Mouse (Mus musculus) forebrain, postnatal 0 days (tissue): Measurements from ENCODE around the gene Zdhhc22. TPM values are rescaled to one million over a fixed set of nuclear protein-coding genes. Genes with fewer than 3 reads are reported as not detected.

Source experiments
- ATAC-seq: fragments of 200-750 bp; cut with Nextera tagmentation; 2 replicates; pipeline ENCODE4 v1.8.0; 2017; ENCODE audit warnings: mild to moderate bottlenecking, moderate library complexity
- DNase-seq: peaks from one replicate; pipeline ENCODE4 v3.0.0-alpha.2; 2015
- H3K27ac ChIP-seq: fragments of 300-500 bp; sonication (generic); 2 replicates; pipeline ENCODE4 v1.5.1; 2014; ENCODE audit warnings: low read depth, mild to moderate bottlenecking, antibody characterized with exemption, low read length, moderate library complexity, mixed read lengths
- H3K27me3 ChIP-seq: fragments of 300-500 bp; sonication (generic); 2 replicates; pipeline ENCODE4 v1.6.1; 2014; ENCODE audit warnings: mild to moderate bottlenecking, low read length, mixed read lengths; ENCODE audit not compliant: insufficient read depth
- H3K36me3 ChIP-seq: fragments of 300-500 bp; sonication (generic); 2 replicates; pipeline ENCODE4 v1.6.1; 2014; ENCODE audit warnings: mild to moderate bottlenecking, moderate library complexity; ENCODE audit not compliant: insufficient read depth
- H3K4me1 ChIP-seq: fragments of 300-500 bp; sonication (generic); 2 replicates; pipeline ENCODE4 v1.6.1; 2014; ENCODE audit warnings: antibody characterized with exemption; ENCODE audit not compliant: insufficient read depth
- H3K4me2 ChIP-seq: fragments of 300-500 bp; sonication (generic); 2 replicates; pipeline ENCODE4 v1.6.1; 2014; ENCODE audit warnings: low read depth, mild to moderate bottlenecking, moderate library complexity
- H3K4me3 ChIP-seq: fragments of 300-500 bp; sonication (generic); 2 replicates; pipeline ENCODE4 v1.5.1; 2014; ENCODE audit warnings: low read depth, low read length, mixed read lengths
- H3K9ac ChIP-seq: fragments of 300-500 bp; sonication (generic); 2 replicates; pipeline ENCODE4 v1.6.1; 2014; ENCODE audit warnings: mild to moderate bottlenecking
- H3K9me3 ChIP-seq: fragments of 300-500 bp; sonication (generic); 2 replicates; pipeline ENCODE4 v1.6.1; 2016; ENCODE audit warnings: low read length
- CTCF ChIP-seq: sonication (generic); IDR thresholded peaks from 2 replicates; pipeline ENCODE4 v1.5.1; 2016; ENCODE audit warnings: antibody characterized with exemption, control low read depth, low read depth
- WGBS: fragments of 180-500 bp; shearing (Covaris S2); extraction: QIAGEN DNeasy Blood & Tissue Kit; methylation state at CpG from one replicate; pipeline ENCODE4 v1.1.7; 2014; 5-methylcytosine and 5-hydroxymethylcytosine counted together
- polyA plus RNA-seq: library from polyadenylated mRNA; unstranded; fragments of >200 nt; fragmentation: Nextera tagmentation; extraction: Ambion mirVana; gene quantifications from 2 replicates; pipeline ENCODE4 v1.2.1, GENCODE M21; 2015
- total RNA-seq: library from RNA; depleted of rRNA; stranded (reverse); fragments of >200 nt; gene quantifications from 2 replicates; pipeline ENCODE4 v1.2.3, GENCODE M21; 2014

The Zdhhc22 gene
- total and polyA plus RNA-seq, 2 experiments from 2014 or later, result 12.5 to 21.7 TPM

DNA sequence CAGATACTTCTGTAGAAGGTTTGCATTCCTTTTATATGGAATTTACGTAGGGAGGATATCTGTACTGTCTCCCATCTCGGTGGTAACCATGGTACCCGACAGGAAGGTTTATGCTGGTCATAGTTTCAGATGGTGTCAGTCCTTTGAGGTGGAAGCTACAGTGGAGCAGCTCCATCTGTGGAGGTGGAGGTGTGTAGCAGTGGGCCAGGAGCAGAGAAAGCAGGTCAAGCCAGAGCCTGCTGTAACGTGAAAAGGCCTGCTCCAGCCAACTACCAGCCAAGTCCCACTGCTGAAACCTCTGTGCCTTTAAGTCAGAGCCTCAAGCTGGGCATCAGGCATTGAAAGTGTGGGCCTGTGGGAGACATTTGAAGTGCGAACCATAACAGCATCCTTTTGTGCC, 31.7 kb downstream of the Zdhhc22 start:
- Histone ChIP-seq H3K9me3 (no peaks in the 10 kb centered on the region), H3K36me3 (peaks cover 78% of the 10 kb centered on the region), H3K4me2 (no peak overlapping the region), H3K9ac (no peak overlapping the region), H3K27me3 (no peaks in the 10 kb centered on the region), H3K27ac (no peak overlapping the region), H3K4me3 (no peak overlapping the region), H3K4me1 (no peaks in the 10 kb centered on the region)
- 92% methylated on average over 5 of the region's 5 CpGs for WGBS
- DNase-seq (no peak), ATAC-seq (no peak)
- TF ChIP-seq CTCF, result no peak

DNA sequence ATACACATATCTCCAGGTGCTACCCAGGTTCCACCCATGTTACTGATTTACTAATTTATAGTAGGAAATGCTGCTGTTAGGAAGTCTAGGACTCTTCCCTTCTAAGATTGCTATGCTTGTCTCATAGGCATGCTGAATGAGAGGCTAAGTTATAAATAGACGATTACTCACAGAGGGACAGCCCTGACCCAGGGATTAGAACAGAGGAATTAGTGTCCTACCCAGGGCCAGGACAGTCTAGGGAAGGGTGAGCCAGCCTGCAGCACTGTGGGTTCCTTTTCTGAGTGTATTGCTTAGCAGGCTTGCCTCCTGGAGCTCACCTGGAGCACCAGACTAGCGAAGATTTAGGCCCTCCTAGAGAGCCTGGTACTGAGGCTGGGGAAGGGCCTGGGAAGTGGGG, 34.3 kb downstream of the Zdhhc22 start:
- no peak overlapping the region for H3K4me2 ChIP-seq

DNA sequence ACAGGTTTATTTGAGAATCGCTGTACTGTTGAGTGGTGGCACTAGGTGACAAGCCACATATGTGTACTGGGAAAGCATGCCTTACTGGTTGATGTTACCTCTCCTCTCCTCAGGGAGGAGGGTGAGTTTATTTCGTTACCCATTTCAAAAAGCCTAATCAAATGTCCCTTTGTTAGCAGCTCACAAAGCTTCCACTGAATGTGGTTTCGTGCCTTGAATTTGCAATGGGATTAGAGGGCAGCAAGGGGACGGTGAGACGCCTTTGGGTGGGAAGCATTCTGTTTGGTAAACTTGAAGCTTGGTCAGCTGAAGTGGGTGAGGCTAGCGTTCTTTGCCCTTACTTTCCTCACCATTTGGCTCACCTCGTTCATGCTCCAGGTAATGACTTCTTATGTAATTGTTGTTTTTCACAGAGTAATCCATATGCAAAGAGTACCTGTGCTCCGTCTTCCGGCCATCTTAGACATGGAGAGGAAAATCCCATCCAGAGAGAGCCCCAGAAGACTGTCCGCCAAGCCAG, 37.8 kb downstream of the Zdhhc22 start:
- Histone ChIP-seq H3K4me3 (no peak overlapping the region), H3K9ac (no peak overlapping the region), H3K27me3 (no peaks in the 10 kb centered on the region), H3K4me2 (no peak overlapping the region), H3K9me3 (no peaks in the 10 kb centered on the region), H3K36me3 (peaks cover 31% of the 10 kb centered on the region), H3K4me1 (peaks cover 17% of the 10 kb centered on the region; the same call in 1 of the 2 replicates), H3K27ac (no peak overlapping the region)
- 44% methylated on average over 10 of the region's 10 CpGs for WGBS
- no peak; the same call in 1 of the 2 replicates for TF ChIP-seq CTCF
- ATAC-seq, result 0 out of 2 replicates have a peak, but pooled peaks have one; percentile 5
- DNase-seq, result no peak

More for the DNA sequence above, 34.3 kb downstream of the Zdhhc22 start:
- Histone ChIP-seq H3K27ac (no peak overlapping the region), H3K4me1 (no peaks in the 10 kb centered on the region), H3K9ac (no peak overlapping the region), H3K9me3 (no peaks in the 10 kb centered on the region), H3K36me3 (peaks cover 60% of the 10 kb centered on the region), H3K27me3 (no peaks in the 10 kb centered on the region), H3K4me3 (no peak overlapping the region)
- no peak for TF ChIP-seq CTCF
- ATAC-seq (no peak), DNase-seq (no peak)
- 96% methylated on average over 2 of the region's 2 CpGs for WGBS

DNA sequence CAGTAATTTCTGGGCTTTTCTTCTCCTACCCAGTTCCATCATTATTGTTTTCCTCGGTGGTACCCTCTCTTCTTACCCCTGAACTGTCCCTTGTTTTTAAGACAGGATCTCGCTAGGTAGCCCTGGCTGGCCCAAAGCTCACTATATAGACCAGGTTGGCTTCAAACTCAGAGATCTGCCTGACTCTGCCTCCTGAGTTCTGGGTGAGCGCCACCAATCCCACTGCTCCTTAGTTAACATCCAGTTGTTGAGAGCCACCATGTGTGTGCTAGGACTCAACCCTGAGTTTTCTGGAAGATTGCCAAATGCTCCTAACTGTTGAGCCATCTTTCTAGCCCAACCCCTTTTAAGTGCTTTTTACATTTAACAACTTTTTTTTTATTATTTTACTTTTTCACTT, 39.3 kb downstream of the Zdhhc22 start:
- Histone ChIP-seq H3K4me2 (no peak overlapping the region), H3K9me3 (no peaks in the 10 kb centered on the region), H3K27me3 (no peaks in the 10 kb centered on the region), H3K9ac (no peak overlapping the region), H3K27ac (no peak overlapping the region), H3K36me3 (peaks cover 24% of the 10 kb centered on the region), H3K4me1 (peaks cover 19% of the 10 kb centered on the region), H3K4me3 (no peak overlapping the region)
- DNase-seq (no peak), ATAC-seq (no peak)
- no peak for TF ChIP-seq CTCF
- 97% methylated on average over 3 of the region's 3 CpGs for WGBS

DNA sequence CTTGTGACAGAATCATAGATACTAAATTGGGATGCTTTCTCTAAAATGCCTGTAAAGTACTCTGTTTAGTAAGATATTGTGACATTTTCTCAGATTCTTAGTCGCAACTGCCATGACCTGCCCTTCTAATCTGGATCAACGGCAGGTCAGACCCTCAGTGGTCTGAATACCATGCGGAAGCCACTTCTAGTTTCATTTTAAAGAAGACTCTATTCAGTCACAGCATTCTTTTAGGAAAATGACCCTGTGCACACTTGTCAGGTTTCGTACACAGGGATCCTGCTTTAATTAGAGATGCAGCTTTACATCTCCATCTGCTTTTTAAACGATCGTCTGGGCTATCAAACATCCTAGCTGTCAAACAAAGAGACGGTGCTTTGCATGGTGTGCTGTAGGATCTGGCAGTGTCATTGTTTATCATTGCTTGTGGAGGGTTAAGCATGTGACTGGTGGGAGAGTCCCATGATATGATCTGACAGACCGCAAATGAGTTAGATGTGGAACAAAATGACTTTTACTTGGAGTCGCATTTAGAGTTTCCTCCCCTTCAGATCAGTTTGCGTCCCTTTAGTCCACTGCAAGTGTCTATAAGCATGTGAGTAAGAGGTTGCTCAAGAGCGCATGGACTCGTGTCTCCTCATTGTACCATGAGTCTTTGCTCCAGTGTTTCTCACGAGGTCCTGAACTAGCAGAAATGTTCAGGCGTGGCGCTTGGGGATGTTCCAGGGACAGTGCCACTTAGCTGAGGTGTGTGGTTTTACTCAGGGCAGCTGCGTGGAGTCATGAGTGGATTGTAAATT, 39.9 kb downstream of the Zdhhc22 start:
- TF ChIP-seq CTCF, result no peak
- no peaks in the 10 kb centered on the region for H3K27me3 ChIP-seq
- no peak overlapping the region for H3K4me3 ChIP-seq
- H3K36me3 ChIP-seq, result peaks cover 18% of the 10 kb centered on the region
- no peak overlapping the region for H3K27ac ChIP-seq
- H3K4me2 ChIP-seq, result peak overlapping the region; percentile 10; the same call in 1 of the 2 replicates
- H3K4me1 ChIP-seq, result peaks cover 22% of the 10 kb centered on the region
- DNase-seq (no peak), ATAC-seq (no peak)
- 56% methylated on average over 16 of the region's 16 CpGs for WGBS
- H3K9ac ChIP-seq, result peak overlapping the region; percentile 39
- H3K9me3 ChIP-seq, result no peaks in the 10 kb centered on the region

DNA sequence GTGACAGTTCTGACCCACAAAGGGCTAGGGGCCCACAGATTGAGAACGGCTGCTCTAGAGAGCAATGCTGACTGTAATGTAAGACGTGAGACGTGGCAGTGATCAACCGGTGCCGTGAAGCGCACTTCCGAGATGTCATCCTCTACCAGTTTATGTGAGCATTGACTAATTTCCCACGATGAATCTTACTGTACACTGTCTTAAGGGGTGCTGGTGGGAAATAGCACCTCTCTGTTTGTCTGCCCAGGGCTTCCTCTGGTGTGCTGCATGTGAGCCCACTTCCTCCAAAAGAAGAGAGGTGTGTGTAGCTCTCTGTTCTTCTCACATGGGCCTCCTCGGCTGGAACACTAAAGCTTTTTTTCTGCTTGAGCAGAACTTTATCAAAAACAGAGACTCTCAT, 40.7 kb downstream of the Zdhhc22 start:
- H3K36me3 ChIP-seq, result peaks cover 13% of the 10 kb centered on the region; the same call in 1 of the 2 replicates
- H3K27ac ChIP-seq, result no peak overlapping the region
- peaks cover 26% of the 10 kb centered on the region for H3K4me1 ChIP-seq
- peak overlapping the region; percentile 78; the same call in 1 of the 2 replicates for H3K4me2 ChIP-seq
- 77% methylated on average over 9 of the region's 9 CpGs for WGBS
- no peak overlapping the region for H3K4me3 ChIP-seq
- DNase-seq (no peak), ATAC-seq (no peak)
- H3K27me3 ChIP-seq, result no peaks in the 10 kb centered on the region
- H3K9ac ChIP-seq, result no peak overlapping the region
- no peak for TF ChIP-seq CTCF
- no peaks in the 10 kb centered on the region for H3K9me3 ChIP-seq

DNA sequence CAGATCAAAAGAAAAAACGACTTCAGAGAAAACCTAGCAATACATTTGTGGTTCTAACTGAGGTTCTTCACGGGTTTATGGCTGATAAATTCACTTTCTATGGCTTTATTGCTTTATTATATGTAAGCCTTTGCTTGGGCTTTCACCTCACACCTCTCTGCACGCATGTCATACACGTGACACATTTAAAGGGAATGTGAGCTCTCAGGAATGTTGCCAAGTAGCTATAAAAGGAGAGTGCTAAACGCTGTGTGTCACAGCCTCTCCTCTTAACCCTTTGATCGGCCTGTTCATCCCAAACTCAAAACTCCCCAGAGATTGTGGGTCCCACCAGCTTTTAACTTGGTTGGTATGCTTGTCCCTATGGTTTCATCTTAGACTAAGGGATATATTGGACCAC, 41.6 kb downstream of the Zdhhc22 start:
- Histone ChIP-seq H3K27ac (peak overlapping the region; percentile 98), H3K4me3 (peak overlapping the region; percentile 57), H3K36me3 (peaks cover 8% of the 10 kb centered on the region; the same call in 1 of the 2 replicates), H3K9ac (peak overlapping the region; percentile 81), H3K4me2 (peak overlapping the region; percentile 78), H3K27me3 (no peaks in the 10 kb centered on the region), H3K4me1 (peaks cover 26% of the 10 kb centered on the region), H3K9me3 (no peaks in the 10 kb centered on the region)
- 27% methylated on average over 6 of the region's 6 CpGs for WGBS
- no peak for TF ChIP-seq CTCF
- ATAC-seq (no peak), DNase-seq (no peak)
